18 mouse cellular contexts compared by ENCODE assay signal in the genomic region with DNA sequence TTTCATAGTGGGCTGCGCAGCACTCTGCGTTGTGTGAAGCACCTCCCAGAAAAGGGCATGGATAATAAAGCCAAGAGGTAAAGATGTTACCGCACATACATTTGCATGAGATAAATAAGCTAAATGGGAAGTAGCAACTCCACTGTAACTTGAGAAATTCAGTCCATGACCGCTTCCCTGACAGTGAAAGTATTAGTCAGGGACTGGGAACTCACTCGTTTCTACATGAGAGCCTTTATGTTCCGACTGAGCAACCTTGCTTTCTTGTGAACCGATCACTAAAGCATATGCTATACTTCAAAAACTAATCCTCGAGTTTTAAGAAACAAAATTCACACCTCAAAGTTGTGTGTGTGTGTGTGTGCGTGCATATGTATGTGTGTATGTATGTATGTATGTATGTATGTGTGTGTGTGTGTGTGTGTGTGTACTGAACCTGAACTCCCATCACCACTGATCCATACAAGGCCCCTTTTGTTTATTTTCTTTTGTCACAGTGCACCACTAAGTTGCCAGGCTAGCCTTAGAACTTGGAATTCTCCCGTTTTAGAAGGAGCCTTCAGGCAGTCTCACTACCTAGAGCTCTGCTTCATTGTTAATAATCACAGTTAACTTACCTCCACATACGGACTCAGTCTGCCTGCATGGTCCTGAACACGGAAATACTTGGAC.
"Had no signal": no experiment of that assay in that cellular context is flagged by ENCODE, and none has a peak within 500 bp of the region (broad histone marks: within the 10 kb centered on the region; RNA-seq: fewer than 3 reads in every experiment).

No protein-coding gene starts in this region.

- H3K27me3 ChIP-seq: lung, embryonic 15.5 days; megakaryocyte, embryonic 14.5 days; midbrain, embryonic 13.5 days; midbrain, embryonic 15.5 days; neural tube, embryonic 12.5 days; stomach, embryonic 15.5 days had no signal

- H3K27ac ChIP-seq: lung, embryonic 15.5 days; macrophage; midbrain, embryonic 13.5 days; midbrain, embryonic 15.5 days; neural tube, embryonic 12.5 days; stomach, embryonic 15.5 days; stomach, postnatal 0 days had no signal

- H3K4me2 ChIP-seq: lung, embryonic 15.5 days; midbrain, embryonic 11.5 days; midbrain, embryonic 13.5 days; midbrain, embryonic 15.5 days; neural tube, embryonic 12.5 days; stomach, embryonic 15.5 days had no signal

- ATAC-seq: liver, postnatal 0 days; lung, postnatal 0 days; midbrain, embryonic 13.5 days; midbrain, embryonic 15.5 days had no signal

- H3K4me1 ChIP-seq: megakaryocyte, embryonic 14.5 days; neural tube, embryonic 12.5 days had no signal

- H3K9ac ChIP-seq: liver, postnatal 0 days; lung, embryonic 15.5 days; midbrain, embryonic 13.5 days; midbrain, embryonic 15.5 days; neural tube, embryonic 12.5 days; stomach, embryonic 15.5 days had no signal

- H3K4me3 ChIP-seq: lung, embryonic 15.5 days; megakaryocyte, embryonic 14.5 days; midbrain, embryonic 13.5 days; midbrain, embryonic 15.5 days; neural tube, embryonic 12.5 days; stomach, embryonic 15.5 days had no signal

- H3K36me3 ChIP-seq: midbrain, embryonic 13.5 days; midbrain, embryonic 15.5 days; neural tube, embryonic 12.5 days had no signal

- H3K9me3 ChIP-seq: lung, embryonic 15.5 days; midbrain, embryonic 13.5 days; midbrain, embryonic 15.5 days; neural tube, embryonic 12.5 days; stomach, embryonic 15.5 days had no signal

- DNase-seq: liver, postnatal 0 days; lung, adult 2 months; lung, postnatal 14 days; lung, postnatal 36 days; right cerebral cortex, postnatal 14 days; thymus, adult 2 months; thymus, postnatal 25 days; thymus, postnatal 4 days had no signal
